ENCODE assay signal across 14 mouse cellular contexts in the genomic region with DNA sequence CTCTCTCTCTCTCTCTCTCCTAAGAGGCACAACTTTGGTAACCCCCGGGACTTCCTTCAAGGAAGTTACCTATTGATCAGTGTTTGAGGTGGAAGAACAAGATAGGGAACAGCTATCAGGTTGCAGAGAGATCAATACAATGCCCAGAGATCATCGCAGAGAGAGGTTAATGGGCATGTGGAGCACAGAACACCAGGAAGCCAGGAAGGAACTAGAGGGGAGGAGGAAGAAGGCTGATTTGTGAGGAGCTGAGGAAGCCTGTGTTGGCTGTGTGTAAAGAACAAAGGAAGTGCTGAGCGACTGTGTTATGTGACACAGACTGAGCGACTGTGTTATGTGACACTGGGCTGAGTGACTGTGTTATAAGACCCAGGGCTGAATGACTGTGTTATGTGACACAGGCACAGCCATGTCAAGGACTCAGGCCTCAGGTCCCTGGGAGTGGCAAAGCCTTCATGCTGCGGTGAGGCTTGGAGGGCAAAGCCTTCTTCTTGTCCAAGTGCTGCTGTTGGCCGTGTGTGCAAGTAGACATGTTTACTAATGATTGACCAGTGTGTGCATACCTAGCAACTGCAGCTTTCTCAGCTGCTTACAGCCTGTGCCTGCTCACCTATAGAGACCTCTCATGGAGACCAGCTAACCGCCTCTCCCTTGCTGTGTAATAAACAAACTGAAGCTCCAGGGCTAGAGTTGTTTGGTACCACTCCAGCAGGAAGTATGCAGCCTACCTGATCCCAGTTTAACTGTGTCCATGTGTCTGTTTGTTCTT.
DNase-seq lines count a peak whose midpoint lies in the region; ATAC-seq lines count a peak whose summit lies in the region.
"Had no signal": no experiment of that assay in that cellular context is flagged by ENCODE, and none has a peak within 500 bp of the region (broad histone marks: within the 10 kb centered on the region; RNA-seq: fewer than 3 reads in every experiment).

No protein-coding gene starts in this region.

- no peaks in the 10 kb centered on the region for H3K27me3 ChIP-seq in heart, embryonic 12.5 days (replicated peaks)
- H3K27me3 ChIP-seq in lung, embryonic 15.5 days: no peaks in the 10 kb centered on the region
- H3K27me3 ChIP-seq in intestine, embryonic 16.5 days (replicated peaks; ENCODE audit: control insufficient read depth, insufficient read depth, low read length): no peaks in the 10 kb centered on the region
- no peaks in the 10 kb centered on the region for H3K27me3 ChIP-seq in stomach, embryonic 15.5 days (replicated peaks)
- H3K27me3 ChIP-seq in neural tube, embryonic 15.5 days (replicated peaks): no peaks in the 10 kb centered on the region
- H3K27me3 ChIP-seq: limb, embryonic 13.5 days had no signal

- H3K9ac ChIP-seq in heart, embryonic 12.5 days: no peak overlapping the region
- no peak overlapping the region for H3K9ac ChIP-seq in lung, embryonic 15.5 days
- H3K9ac ChIP-seq in intestine, embryonic 16.5 days (ENCODE audit: low read depth, low read length): no peak overlapping the region
- no peak overlapping the region for H3K9ac ChIP-seq in stomach, embryonic 15.5 days
- H3K9ac ChIP-seq in neural tube, embryonic 15.5 days (replicated peaks): no peak overlapping the region
- H3K9ac ChIP-seq: limb, embryonic 13.5 days had no signal

- H3K27ac ChIP-seq in heart, embryonic 12.5 days (ENCODE audit: poor library complexity, severe bottlenecking): no peak overlapping the region
- no peak overlapping the region for H3K27ac ChIP-seq in lung, embryonic 15.5 days
- H3K27ac ChIP-seq in intestine, embryonic 16.5 days (ENCODE audit: low read length): no peak overlapping the region
- no peak overlapping the region for H3K27ac ChIP-seq in stomach, embryonic 15.5 days
- H3K27ac ChIP-seq in neural tube, embryonic 15.5 days (replicated peaks): no peak overlapping the region
- H3K27ac ChIP-seq: limb, embryonic 13.5 days had no signal

- no peak overlapping the region for H3K4me2 ChIP-seq in heart, embryonic 12.5 days
- H3K4me2 ChIP-seq in lung, embryonic 15.5 days: no peak overlapping the region
- H3K4me2 ChIP-seq in intestine, embryonic 16.5 days (ENCODE audit: low read depth, low read length): no peak overlapping the region
- H3K4me2 ChIP-seq in stomach, embryonic 15.5 days: no peak overlapping the region
- H3K4me2 ChIP-seq in neural tube, embryonic 15.5 days: no peak overlapping the region
- H3K4me2 ChIP-seq: limb, embryonic 13.5 days had no signal

- intact Hi-C loops in heart, postnatal 36 days (cut with DNase I): no loop called here

- H3K9me3 ChIP-seq in heart, embryonic 12.5 days (replicated peaks): no peaks in the 10 kb centered on the region
- no peaks in the 10 kb centered on the region for H3K9me3 ChIP-seq in lung, embryonic 15.5 days
- H3K9me3 ChIP-seq in intestine, embryonic 16.5 days (ENCODE audit: control insufficient read depth, low read length): no peaks in the 10 kb centered on the region
- H3K9me3 ChIP-seq in stomach, embryonic 15.5 days: no peaks in the 10 kb centered on the region
- no peaks in the 10 kb centered on the region for H3K9me3 ChIP-seq in neural tube, embryonic 15.5 days (replicated peaks)
- H3K9me3 ChIP-seq: limb, embryonic 13.5 days had no signal

- peak; percentile 39; the same call in 1 of the 2 replicates for ATAC-seq in heart, embryonic 12.5 days (ENCODE audit: insufficient number of reproducible peaks, low FRiP score)
- ATAC-seq in lung, embryonic 15.5 days (ENCODE audit: borderline replicate concordance, extremely low read depth, low FRiP score, low TSS enrichment): peak; percentile 46; the same call in 1 of the 2 replicates
- ATAC-seq in intestine, embryonic 16.5 days: peak; percentile 53
- ATAC-seq in stomach, embryonic 15.5 days (ENCODE audit: insufficient read depth, low FRiP score, low read depth): 0 out of 2 replicates have a peak, but pooled peaks have one; percentile 27
- ATAC-seq in neural tube, embryonic 15.5 days (ENCODE audit: low FRiP score): no peak

- no peak for DNase-seq in heart, postnatal 36 days
- no peak for DNase-seq in lung, postnatal 25 days (ENCODE audit: low spot score)
- no peak for DNase-seq in spleen, postnatal 14 days (ENCODE audit: low spot score in 2 of 2)
- DNase-seq: B cell, adult 2 months; cerebellum, adult 9-10 months; heart, postnatal 14 days; layer of hippocampus, adult 9-11 months; thymus, postnatal 25 days had no signal

- no peak overlapping the region for H3K4me3 ChIP-seq in heart, embryonic 12.5 days
- no peak overlapping the region for H3K4me3 ChIP-seq in lung, embryonic 15.5 days
- no peak overlapping the region for H3K4me3 ChIP-seq in intestine, embryonic 16.5 days (ENCODE audit: low read length)
- H3K4me3 ChIP-seq in stomach, embryonic 15.5 days (replicated peaks): no peak overlapping the region
- H3K4me3 ChIP-seq in neural tube, embryonic 15.5 days (replicated peaks): no peak overlapping the region
- H3K4me3 ChIP-seq: limb, embryonic 13.5 days had no signal

- WGBS in heart, embryonic 12.5 days: 49% methylated on average over 7 of the region's 7 CpGs
- WGBS in lung, embryonic 15.5 days: 25% methylated on average over 7 of the region's 7 CpGs
- 41% methylated on average over 7 of the region's 7 CpGs for WGBS in intestine, embryonic 16.5 days
- WGBS in stomach, embryonic 15.5 days: 46% methylated on average over 7 of the region's 7 CpGs
- 63% methylated on average over 7 of the region's 7 CpGs for WGBS in neural tube, embryonic 15.5 days

- H3K4me1 ChIP-seq in heart, embryonic 12.5 days (replicated peaks): peaks cover 7% of the 10 kb centered on the region
- peaks cover 15% of the 10 kb centered on the region for H3K4me1 ChIP-seq in lung, embryonic 15.5 days
- H3K4me1 ChIP-seq in intestine, embryonic 16.5 days (ENCODE audit: control insufficient read depth, insufficient read depth, low read length): no peaks in the 10 kb centered on the region
- H3K4me1 ChIP-seq in stomach, embryonic 15.5 days: 0 out of 2 replicates have a peak, but pooled peaks cover 6% of the 10 kb centered on the region
- no peaks in the 10 kb centered on the region for H3K4me1 ChIP-seq in neural tube, embryonic 15.5 days
- H3K4me1 ChIP-seq: limb, embryonic 13.5 days had no signal

- no peaks in the 10 kb centered on the region for H3K36me3 ChIP-seq in heart, embryonic 12.5 days
- H3K36me3 ChIP-seq in lung, embryonic 15.5 days: no peaks in the 10 kb centered on the region
- no peaks in the 10 kb centered on the region for H3K36me3 ChIP-seq in intestine, embryonic 16.5 days (ENCODE audit: control insufficient read depth, insufficient read depth, low read length)
- no peaks in the 10 kb centered on the region for H3K36me3 ChIP-seq in stomach, embryonic 15.5 days
- H3K36me3 ChIP-seq in neural tube, embryonic 15.5 days: no peaks in the 10 kb centered on the region
- H3K36me3 ChIP-seq: limb, embryonic 13.5 days had no signal
